Mouse (Mus musculus) forebrain, embryonic 16.5 days (tissue): Measurements from ENCODE around the gene Zfp639. TPM values are rescaled to one million over a fixed set of nuclear protein-coding genes. Genes with fewer than 3 reads are reported as not detected.

Experiments
- ATAC-seq: fragments of 200-750 bp; cut with Nextera tagmentation; 2 replicates; pipeline ENCODE4 v1.8.0; 2017; ENCODE audit warnings: mild to moderate bottlenecking, moderate library complexity
- H3K27ac ChIP-seq: fragments of 300-500 bp; sonication (generic); 2 replicates; pipeline ENCODE4 v1.5.1; 2014; ENCODE audit warnings: low read length, control low read depth
- H3K27me3 ChIP-seq: fragments of 300-500 bp; sonication (generic); replicated peaks from 2 replicates; pipeline ENCODE4 v1.6.1; 2014; ENCODE audit warnings: low read length; ENCODE audit not compliant: control insufficient read depth, insufficient read depth
- H3K36me3 ChIP-seq: fragments of 300-500 bp; sonication (generic); 2 replicates; pipeline ENCODE4 v1.6.1; 2014; ENCODE audit not compliant: control insufficient read depth, insufficient read depth
- H3K4me1 ChIP-seq: fragments of 300-500 bp; sonication (generic); replicated peaks from 2 replicates; pipeline ENCODE4 v1.6.1; 2014; ENCODE audit warnings: low read length; ENCODE audit not compliant: control insufficient read depth, insufficient read depth
- H3K4me2 ChIP-seq: fragments of 300-500 bp; sonication (generic); 2 replicates; pipeline ENCODE4 v1.6.1; 2014; ENCODE audit warnings: mild to moderate bottlenecking, low read length, control low read depth
- H3K4me3 ChIP-seq: fragments of 300-500 bp; sonication (generic); replicated peaks from 2 replicates; pipeline ENCODE4 v1.5.1; 2014; ENCODE audit warnings: mild to moderate bottlenecking, low read length, control low read depth
- H3K9ac ChIP-seq: fragments of 300-500 bp; sonication (generic); replicated peaks from 2 replicates; pipeline ENCODE4 v1.6.1; 2014; ENCODE audit warnings: low read depth, low read length, control low read depth
- H3K9me3 ChIP-seq: fragments of 300-500 bp; sonication (generic); 2 replicates; pipeline ENCODE4 v1.6.1; 2016; ENCODE audit warnings: low read length; ENCODE audit not compliant: control insufficient read depth
- WGBS: fragments of 180-500 bp; shearing (Covaris S2); extraction: QIAGEN DNeasy Blood & Tissue Kit; methylation state at CpG from one replicate; pipeline ENCODE4 v1.1.7; 2014; 5-methylcytosine and 5-hydroxymethylcytosine counted together
- polyA plus RNA-seq: library from polyadenylated mRNA; unstranded; fragments of >200 nt; fragmentation: Nextera tagmentation; extraction: Ambion mirVana; gene quantifications from 2 replicates; pipeline ENCODE4 v1.2.1, GENCODE M21; 2015

Gene Zfp639
- polyA plus RNA-seq, 1 experiment from 2014 or later, result 38.8 TPM

- whole genome bisulfite sequencing, result 73% methylated on average over 4 of the region's 4 CpGs
- Histone ChIP-seq H3K36me3 (no peaks in the 10 kb centered on the region), H3K4me2 (no peak overlapping the region), H3K9me3 (no peaks in the 10 kb centered on the region), H3K9ac (no peak overlapping the region), H3K4me1 (no peaks in the 10 kb centered on the region), H3K4me3 (no peak overlapping the region), H3K27ac (no peak overlapping the region), H3K27me3 (no peaks in the 10 kb centered on the region)
- no peak for ATAC-seq
Observed at GRCm38 (mm10) chr3:32486543-32486942, 23.5 kb upstream of the Zfp639 start.

GRCm38 (mm10) chr3:32488172-32488571 lies 21.9 kb upstream of the Zfp639 start:
- no peak for ATAC-seq
- no peaks in the 10 kb centered on the region for H3K9me3 ChIP-seq
- no peak overlapping the region for H3K4me3 ChIP-seq
- no peaks in the 10 kb centered on the region for H3K27me3 ChIP-seq
- H3K36me3 ChIP-seq, result no peaks in the 10 kb centered on the region
- H3K27ac ChIP-seq, result no peak overlapping the region
- H3K4me1 ChIP-seq, result no peaks in the 10 kb centered on the region
- no peak overlapping the region for H3K4me2 ChIP-seq
- no peak overlapping the region for H3K9ac ChIP-seq
- WGBS, result 82% methylated on average over 6 of the region's 6 CpGs

DNA sequence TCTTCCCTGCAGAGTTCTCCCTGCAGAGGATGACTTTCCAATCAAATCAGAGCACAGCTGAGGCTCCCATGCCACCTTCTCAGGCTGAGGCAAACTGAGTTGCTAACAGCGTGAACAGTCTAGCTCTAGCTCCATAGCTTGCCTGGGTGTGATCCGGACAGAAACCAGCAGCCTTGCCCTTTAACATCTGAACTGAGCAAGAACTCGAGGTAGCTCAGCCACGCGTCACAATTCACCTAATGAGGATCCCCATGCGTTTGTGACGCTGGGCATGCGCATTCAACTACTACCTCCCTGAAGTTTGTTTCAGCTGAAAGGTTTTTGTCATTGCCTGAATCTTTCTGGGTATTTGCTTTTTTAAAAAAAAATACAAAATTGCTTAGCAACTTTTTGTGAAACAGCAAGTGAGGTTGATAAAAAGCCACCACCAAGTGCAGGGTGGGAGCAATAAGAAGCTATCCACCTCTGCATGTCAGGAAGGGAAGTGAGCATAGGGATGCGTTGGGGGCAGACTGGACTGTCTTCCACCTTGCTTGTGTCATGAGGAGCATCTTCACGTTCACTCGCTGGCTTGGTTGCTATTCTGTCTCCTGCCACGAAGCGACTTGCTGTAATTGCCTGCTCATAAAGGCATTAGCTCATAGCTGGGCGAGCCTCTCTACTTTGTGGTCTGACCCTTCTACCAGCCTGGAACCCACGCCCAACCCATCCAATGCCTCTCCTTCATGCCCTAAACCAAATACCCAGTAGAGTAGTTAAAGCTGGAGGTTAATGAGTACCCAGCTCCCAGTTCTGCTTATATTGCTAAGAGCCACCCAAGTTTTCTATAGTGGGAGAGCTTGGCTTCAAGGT lies 19.8 kb upstream of the Zfp639 start:
- Histone ChIP-seq H3K4me3 (no peak overlapping the region), H3K9ac (no peak overlapping the region), H3K4me1 (no peaks in the 10 kb centered on the region), H3K36me3 (no peaks in the 10 kb centered on the region), H3K27me3 (no peaks in the 10 kb centered on the region), H3K9me3 (no peaks in the 10 kb centered on the region), H3K4me2 (no peak overlapping the region), H3K27ac (no peak overlapping the region)
- 85% methylated on average over 15 of the region's 15 CpGs for WGBS
- no peak for ATAC-seq

DNA sequence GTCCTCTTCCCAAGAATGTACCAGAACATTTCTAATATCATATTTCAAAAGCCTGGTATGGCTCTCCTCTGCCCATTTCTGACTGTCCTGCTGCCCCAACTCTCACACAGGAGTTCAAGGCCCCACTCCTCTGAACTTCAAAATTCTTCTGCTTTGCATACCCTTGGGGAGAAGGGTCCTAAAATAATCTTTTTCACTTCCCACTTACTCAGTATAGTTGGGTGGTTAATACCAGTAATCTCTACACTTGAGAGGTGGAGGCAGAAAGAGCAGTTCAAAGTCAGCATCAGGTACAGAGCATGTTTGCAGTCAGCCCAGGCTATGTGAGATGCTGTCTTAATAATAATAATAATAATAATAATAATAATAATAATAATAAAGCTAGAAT lies 19.1 kb upstream of the Zfp639 start:
- Histone ChIP-seq H3K27ac (no peak overlapping the region), H3K27me3 (no peaks in the 10 kb centered on the region), H3K36me3 (no peaks in the 10 kb centered on the region), H3K9me3 (no peaks in the 10 kb centered on the region), H3K9ac (no peak overlapping the region), H3K4me3 (no peak overlapping the region), H3K4me1 (no peaks in the 10 kb centered on the region), H3K4me2 (no peak overlapping the region)
- ATAC-seq, result no peak

DNA sequence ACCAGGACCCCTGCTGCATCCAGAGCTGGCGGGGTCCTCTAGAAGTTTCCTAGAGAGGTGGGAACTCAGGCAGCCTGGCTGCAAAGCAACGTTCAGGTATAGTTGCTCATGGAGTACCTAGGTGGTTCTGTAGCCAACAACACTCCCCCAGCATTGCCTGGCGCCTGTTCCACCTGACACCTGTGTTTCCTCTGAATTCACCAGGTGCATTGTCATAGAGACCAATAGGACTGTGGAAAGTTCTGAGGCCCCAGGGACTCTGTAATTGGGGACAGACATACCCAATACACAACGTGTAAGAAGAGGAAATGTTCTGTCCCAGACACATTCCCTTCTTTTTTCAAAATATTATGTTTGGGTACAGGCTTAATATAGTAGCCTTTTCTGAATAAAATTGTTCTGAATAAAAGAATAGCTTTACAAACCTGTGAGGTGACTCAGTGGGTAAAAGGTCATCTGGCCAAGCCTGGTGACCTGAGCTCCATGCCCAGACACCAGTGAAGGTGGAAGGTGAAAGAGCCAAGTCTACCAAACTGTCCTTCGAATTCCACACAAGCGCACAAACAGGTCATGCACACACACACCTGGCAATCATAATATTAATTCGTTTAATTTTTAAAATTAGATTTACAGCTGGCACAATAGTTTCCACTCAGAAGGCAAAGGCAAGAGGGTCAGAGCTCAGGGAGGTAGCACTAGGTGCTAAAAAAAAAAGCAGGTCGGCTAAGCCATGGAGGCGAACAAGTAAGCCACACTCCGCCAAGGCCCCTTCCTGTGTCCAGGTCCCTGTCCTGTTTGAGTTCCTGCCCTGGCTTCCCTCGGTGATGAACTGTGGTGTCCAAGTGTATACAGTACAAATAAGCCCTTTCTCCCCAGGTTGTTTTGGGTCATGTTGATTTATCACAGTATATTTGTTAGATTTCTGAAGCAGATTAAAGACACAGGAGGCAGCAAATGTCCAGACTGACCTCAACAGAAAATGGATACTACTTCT lies 17.7 kb upstream of the Zfp639 start, which contains the start of gene Kcnmb3:
Gene Kcnmb3 (minus strand): TSS at position 135 of the 994 bp plus-strand sequence.
- Histone ChIP-seq H3K9ac (no peak within 1 kb of the TSS), H3K4me2 (no peak within 1 kb of the TSS), H3K9me3 (no peaks in the 10 kb centered on the region), H3K4me3 (no peak within 1 kb of the TSS), H3K27me3 (no peaks in the 10 kb centered on the region), H3K4me1 (peaks cover 2% of the 10 kb centered on the region; the same call in 1 of the 2 replicates), H3K36me3 (no peaks in the 10 kb centered on the region), H3K27ac (no peak within 1 kb of the TSS)
- 86% methylated on average over 11 of the region's 11 CpGs for WGBS
- no peak for ATAC-seq

GRCm38 (mm10) chr3:32494387-32495087 lies 15.5 kb upstream of the Zfp639 start:
- no peak overlapping the region for H3K9ac ChIP-seq
- H3K27me3 ChIP-seq, result no peaks in the 10 kb centered on the region
- no peaks in the 10 kb centered on the region for H3K9me3 ChIP-seq
- H3K4me1 ChIP-seq, result peaks cover 2% of the 10 kb centered on the region; the same call in 1 of the 2 replicates
- 94% methylated on average over 8 of the region's 8 CpGs for WGBS
- no peak overlapping the region for H3K27ac ChIP-seq
- no peaks in the 10 kb centered on the region for H3K36me3 ChIP-seq
- no peak overlapping the region for H3K4me3 ChIP-seq
- no peak overlapping the region for H3K4me2 ChIP-seq
- no peak for ATAC-seq

GRCm38 (mm10) chr3:32495088-32495770 lies 14.8 kb upstream of the Zfp639 start:
- H3K9me3 ChIP-seq, result no peaks in the 10 kb centered on the region
- ATAC-seq, result no peak; the same call in 1 of the 2 replicates
- 34% methylated on average over 8 of the region's 8 CpGs for WGBS
- no peak overlapping the region for H3K9ac ChIP-seq
- H3K36me3 ChIP-seq, result no peaks in the 10 kb centered on the region
- no peak overlapping the region for H3K27ac ChIP-seq
- H3K4me3 ChIP-seq, result no peak overlapping the region
- H3K4me2 ChIP-seq, result no peak overlapping the region
- H3K4me1 ChIP-seq, result peaks cover 2% of the 10 kb centered on the region; the same call in 1 of the 2 replicates
- H3K27me3 ChIP-seq, result no peaks in the 10 kb centered on the region

GRCm38 (mm10) chr3:32495856-32496710 lies 14.0 kb upstream of the Zfp639 start:
- peaks cover 2% of the 10 kb centered on the region; the same call in 1 of the 2 replicates for H3K4me1 ChIP-seq
- H3K27ac ChIP-seq, result no peak overlapping the region
- H3K9ac ChIP-seq, result no peak overlapping the region
- H3K36me3 ChIP-seq, result no peaks in the 10 kb centered on the region
- H3K4me3 ChIP-seq, result no peak overlapping the region
- H3K27me3 ChIP-seq, result no peaks in the 10 kb centered on the region
- ATAC-seq, result peak; percentile 52
- H3K9me3 ChIP-seq, result no peaks in the 10 kb centered on the region
- 37% methylated on average over 8 of the region's 8 CpGs for WGBS
- no peak overlapping the region for H3K4me2 ChIP-seq
